Mouse (Mus musculus) gastrocnemius, adult 2 months (tissue): ENCODE data around the gene Slc22a23. TPM values are rescaled to one million over a fixed set of nuclear protein-coding genes. Genes with fewer than 3 reads are reported as not detected.
A peak's percentile ranks its signal among the peaks of the same experiment; 100 is the strongest.

ENCODE experiments used
- DNase-seq: peaks from one replicate; pipeline ENCODE4 v3.0.0; 2022
- H3K27ac ChIP-seq: fragments of 200-600 bp; 2 replicates; pipeline ENCODE4 v1.8.1; 2022; ENCODE audit warnings: mild to moderate bottlenecking
- H3K4me3 ChIP-seq: fragments of 200-600 bp; 2 replicates; pipeline ENCODE4 v1.8.1; 2022; ENCODE audit warnings: mild to moderate bottlenecking, moderate library complexity
- CTCF ChIP-seq: fragments of 200-600 bp; IDR thresholded peaks from 2 replicates; pipeline ENCODE4 v1.8.1; 2022; ENCODE audit warnings: antibody characterized with exemption, mild to moderate bottlenecking, moderate library complexity
- intact Hi-C: fragments of 180-260 bp; cut with DNase I; formaldehyde crosslinking; loops from one replicate; pipeline ENCODE4 v1.15.1; 2025
- total RNA-seq, 2 experiments: library from RNA; stranded (reverse); gene quantifications; 2 replicates each; pipeline ENCODE4 v1.2.3; 2021

Gene Slc22a23
- total RNA-seq, 2 experiments from 2014 or later: 8.8 to 15.3 TPM

DNA sequence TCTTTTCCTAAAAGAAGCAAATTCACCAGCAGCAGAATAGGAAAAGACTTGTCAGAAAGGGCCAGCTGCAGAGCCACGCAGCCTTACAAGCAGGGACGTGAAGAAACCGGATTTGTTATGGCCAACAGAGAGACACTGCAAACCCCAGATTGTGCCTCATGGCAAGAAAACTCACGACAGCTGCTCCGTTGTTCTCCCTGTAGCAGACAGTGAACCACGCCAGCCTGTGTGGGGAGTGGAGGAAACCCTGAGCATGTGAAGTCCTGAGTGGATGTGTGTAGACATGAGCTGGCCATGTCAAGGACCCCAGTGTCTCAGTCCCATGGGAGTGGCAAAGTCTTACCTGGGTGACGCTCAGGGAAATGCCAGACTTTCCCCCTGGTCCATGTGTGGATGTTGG, 208.4 kb downstream of the Slc22a23 start:
- Histone ChIP-seq H3K27ac (no peak overlapping the region), H3K4me3 (no peak overlapping the region)
- no peak for TF ChIP-seq CTCF
- DNase-seq: no peak
- intact Hi-C loops: no loop called here

DNA sequence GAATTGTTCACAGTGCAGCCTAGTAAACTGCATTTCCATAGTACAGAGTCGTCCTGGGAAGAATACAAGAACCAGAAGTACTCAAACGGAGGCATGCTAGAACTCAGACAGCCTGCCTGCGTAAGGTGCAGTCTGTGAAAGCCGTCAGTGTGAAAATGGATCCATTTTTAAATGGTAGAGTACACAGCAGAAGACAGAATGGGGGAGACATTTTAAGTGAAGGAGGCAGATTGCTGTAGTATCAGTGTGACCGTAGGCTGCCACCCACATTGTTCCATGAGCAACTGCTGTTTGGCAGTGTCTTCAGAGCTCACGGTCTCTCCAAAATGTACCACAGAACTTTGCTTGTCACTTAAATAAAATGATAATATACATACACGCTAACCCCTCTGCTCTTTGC, 210.7 kb downstream of the Slc22a23 start:
- TF ChIP-seq CTCF: no peak
- intact Hi-C loops: no loop called here
- no peak for DNase-seq
- Histone ChIP-seq H3K4me3 (no peak overlapping the region), H3K27ac (no peak overlapping the region)

DNA sequence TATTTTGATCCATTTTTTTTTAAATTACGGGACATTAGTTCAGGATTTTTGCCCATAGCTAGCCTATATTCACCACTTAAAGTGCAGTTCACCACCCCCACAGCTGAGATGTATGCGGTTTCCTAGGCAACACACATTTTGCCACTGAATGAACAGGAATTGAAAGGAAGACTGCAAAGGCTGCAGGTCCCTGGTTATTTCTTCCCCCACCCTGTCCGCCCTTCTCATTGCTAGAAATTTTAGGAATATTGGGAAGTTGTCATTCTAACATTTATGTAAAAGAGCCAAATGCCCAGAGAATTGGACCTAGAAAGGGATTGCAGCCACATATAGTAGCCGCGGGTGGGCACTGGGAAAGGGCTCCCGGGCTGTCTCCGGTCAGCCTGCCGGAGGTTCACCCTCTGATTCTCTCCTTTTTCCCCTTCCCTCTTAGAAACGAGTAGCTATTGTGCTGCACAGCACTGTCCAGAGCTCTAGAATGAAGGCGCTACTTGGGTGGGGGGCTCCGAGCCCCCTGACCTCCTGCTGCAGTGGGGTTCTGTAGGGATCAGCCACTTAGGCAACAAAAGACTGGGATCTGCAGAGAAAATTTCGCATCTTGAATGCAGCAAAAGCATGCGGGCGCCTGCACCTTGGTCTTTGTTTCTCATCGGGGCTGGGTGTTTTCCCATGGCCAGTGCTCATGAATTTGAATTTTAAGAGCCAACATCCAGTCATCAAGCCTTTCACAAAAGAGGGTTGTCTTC, 211.5 kb downstream of the Slc22a23 start:
- Histone ChIP-seq H3K27ac (no peak overlapping the region), H3K4me3 (no peak overlapping the region)
- TF ChIP-seq CTCF: no peak
- no peak for DNase-seq
- intact Hi-C loops: no loop called here

DNA sequence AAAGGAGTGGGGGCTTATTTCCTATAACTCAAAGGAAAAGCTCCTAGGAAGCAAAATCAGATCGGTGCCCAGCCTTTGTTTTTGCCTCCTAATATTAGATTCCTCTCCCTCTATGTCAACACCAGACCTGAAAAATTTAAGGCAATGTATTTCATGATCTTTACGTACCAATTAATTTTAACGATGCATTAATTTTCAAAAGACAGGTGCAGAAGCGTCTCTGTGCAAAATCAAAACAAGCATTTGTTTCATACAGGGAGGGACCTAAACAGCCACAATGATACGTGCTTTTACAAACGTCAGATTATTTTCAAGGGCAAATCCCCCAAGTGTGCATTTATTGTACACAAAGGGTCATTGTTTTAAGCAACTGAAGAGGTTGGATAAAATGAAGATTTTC, 212.1 kb downstream of the Slc22a23 start:
- H3K27ac ChIP-seq: no peak overlapping the region
- intact Hi-C loops: no loop called here
- no peak for TF ChIP-seq CTCF
- no peak overlapping the region for H3K4me3 ChIP-seq
- no peak for DNase-seq

DNA sequence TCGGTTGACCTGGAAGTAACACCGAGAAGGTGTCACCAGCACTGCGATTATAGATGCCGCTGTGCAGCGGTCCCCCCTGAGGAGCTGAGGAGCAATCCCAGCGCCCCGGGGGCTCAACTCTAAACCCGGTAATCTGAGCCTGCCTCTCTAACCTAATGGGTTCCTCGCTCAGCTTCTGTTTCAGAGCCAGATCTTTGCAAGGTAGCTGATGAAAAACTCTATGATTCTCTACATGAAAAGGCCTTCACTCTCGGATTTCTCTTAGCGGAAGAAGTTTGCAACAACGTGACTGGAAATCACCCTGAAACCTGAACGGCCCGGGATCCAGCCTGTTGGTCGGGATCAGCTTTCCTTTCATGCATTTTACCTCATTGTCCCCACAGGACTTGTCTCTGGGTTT, 212.7 kb downstream of the Slc22a23 start:
- H3K27ac ChIP-seq: no peak overlapping the region
- H3K4me3 ChIP-seq: peak overlapping the region; percentile 78
- no peak for TF ChIP-seq CTCF
- intact Hi-C loops: no loop called here
- DNase-seq: no peak

DNA sequence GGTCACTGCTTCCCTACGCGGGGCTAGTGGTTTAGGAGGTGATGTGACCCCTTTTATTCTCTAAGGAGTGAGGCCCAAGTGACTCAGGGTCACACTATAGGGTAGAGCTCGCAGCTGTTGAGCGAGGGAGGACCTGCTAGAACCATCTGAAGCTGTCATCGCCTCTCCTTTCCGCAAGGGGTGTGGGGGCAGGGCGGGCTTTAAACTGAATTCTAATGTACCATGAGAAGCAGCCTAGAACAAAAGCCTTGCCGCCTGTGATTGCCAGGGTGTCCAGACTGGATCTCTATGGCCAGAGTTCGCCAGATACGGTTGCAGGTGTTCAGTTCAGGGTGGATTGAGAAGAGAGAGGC, 213.3 kb downstream of the Slc22a23 start:
- intact Hi-C loops: no loop called here
- DNase-seq: no peak
- peak; percentile 10; the same call in 1 of the 2 replicates for TF ChIP-seq CTCF
- H3K4me3 ChIP-seq: peak overlapping the region; percentile 78
- H3K27ac ChIP-seq: no peak overlapping the region

DNA sequence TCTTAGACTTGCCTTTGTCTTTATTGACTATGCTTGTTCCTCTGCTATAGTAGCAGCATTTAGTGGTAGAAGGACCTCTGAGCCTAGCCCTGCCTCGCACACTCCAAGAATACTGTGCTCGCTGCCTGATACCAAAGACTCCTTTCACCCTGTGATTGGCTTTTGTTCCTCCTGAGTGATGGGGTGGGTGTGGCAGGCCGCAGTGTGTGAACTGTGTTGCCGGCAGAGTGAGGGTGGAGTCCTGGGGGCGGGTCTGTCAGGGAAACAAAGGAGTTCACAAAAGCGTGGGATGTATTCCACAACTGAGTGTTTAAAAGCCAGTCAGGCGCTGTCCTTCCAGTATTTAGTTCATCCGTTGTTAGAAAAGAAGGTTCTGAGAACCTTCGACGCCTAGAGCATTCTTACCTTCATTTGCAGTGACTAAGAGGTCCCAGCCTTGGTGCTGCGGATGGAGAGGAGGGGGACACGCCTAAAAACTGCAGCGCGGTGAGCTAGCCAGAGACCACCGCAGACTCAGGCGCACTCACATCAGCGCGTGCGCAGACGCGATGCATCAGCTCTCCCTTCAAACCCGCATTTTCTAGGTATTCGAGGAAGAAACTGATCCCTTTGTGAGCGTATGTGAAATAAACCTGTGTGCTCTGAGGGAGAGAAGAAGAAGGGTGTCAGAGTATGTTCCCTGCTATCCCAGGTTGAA, 213.8 kb downstream of the Slc22a23 start:
- TF ChIP-seq CTCF: no peak

DNA sequence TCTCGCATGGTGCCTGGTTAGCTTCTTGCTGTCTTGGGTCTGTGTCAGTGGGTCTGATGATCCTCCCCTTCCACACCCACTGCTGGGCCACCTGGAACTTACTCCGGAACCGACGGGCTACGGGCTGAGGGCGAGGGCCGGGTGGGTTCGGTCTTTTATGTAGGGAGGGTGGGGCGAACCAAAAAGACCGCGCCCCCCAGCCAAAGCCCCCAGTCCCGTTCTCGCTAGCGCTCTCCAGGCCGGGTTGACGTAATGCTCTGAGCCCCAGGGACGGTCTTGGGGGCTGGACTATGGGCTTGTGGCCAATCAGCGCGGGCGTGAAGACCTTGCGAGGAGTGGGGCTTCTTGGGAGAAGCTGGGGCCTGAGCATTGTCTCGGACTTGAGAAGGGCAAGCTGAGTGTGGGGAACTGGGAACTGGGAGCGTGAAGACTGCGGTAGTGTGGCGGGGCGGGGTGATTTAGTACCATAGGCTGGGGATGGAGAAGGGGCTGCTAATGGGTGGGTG, 214.7 kb downstream of the Slc22a23 start, which contains the start of gene Tubb2b:
TSS of gene Tubb2b (minus strand) at position 241 of the 506 bp plus-strand sequence.
- peak; percentile 53 for DNase-seq
- intact Hi-C loops: no loop called here
- Histone ChIP-seq H3K27ac (peak within 1 kb of the TSS; percentile 63), H3K4me3 (peak within 1 kb of the TSS; percentile 78)
- TF ChIP-seq CTCF: no peak

More for the DNA sequence above, 213.8 kb downstream of the Slc22a23 start:
- H3K4me3 ChIP-seq: peak overlapping the region; percentile 78
- H3K27ac ChIP-seq: peak overlapping the region; percentile 40; the same call in 1 of the 2 replicates
- intact Hi-C loops: no loop called here
- DNase-seq: peak; percentile 38

DNA sequence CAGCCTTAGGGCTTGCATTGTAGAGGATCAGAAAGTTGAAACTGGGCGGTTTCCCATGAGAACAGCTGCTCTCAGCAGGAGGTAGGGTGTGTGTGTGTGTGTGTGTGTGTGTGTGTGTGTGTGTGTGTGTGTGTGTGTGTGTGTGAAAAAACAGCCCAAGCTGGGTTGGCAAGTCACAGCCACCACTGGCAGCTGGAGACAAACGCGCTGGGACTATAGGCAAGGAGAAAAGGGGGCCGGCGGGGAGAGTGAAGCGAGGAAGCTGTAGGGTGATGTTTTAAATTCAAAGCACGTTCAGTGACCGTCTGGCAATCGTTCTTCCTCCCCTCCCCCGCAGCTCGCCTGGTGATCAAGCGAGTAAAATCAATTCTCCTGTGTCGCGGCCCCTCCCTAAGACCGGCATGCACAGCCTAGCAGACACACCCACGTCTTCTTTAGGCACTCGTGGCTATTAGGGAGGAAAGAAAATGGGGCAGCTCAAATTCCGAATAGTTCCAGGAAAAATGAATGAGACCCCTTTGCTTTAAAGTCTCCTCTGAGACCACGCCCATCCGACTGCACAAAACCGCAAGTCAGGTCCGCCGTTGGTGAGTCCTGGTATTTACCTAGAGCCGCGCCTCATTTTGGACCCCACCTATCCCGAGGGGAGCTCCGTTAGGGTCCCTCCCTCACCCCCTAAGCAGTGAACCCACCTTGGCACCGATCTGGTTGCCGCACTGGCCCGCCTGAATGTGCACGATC, 215.3 kb downstream of the Slc22a23 start:
- peak; percentile 53 for DNase-seq
- intact Hi-C loops: no loop called here
- peak overlapping the region; percentile 78 for H3K4me3 ChIP-seq
- no peak for TF ChIP-seq CTCF
- H3K27ac ChIP-seq: peak overlapping the region; percentile 63

Other genes starting within 250 kb of the Slc22a23 start
- 1 to 10 TPM; 1.5 to 3.2 TPM for gene Tubb2b, start 214.7 kb downstream of the Slc22a23 start, total RNA-seq
- 10 to 100 TPM; 13.6 to 14.4 TPM for gene Psmg4, start 182.2 kb downstream of the Slc22a23 start, total RNA-seq